Mouse (Mus musculus): ENCODE data around the gene Fezf2.

Gene Fezf2

DNA sequence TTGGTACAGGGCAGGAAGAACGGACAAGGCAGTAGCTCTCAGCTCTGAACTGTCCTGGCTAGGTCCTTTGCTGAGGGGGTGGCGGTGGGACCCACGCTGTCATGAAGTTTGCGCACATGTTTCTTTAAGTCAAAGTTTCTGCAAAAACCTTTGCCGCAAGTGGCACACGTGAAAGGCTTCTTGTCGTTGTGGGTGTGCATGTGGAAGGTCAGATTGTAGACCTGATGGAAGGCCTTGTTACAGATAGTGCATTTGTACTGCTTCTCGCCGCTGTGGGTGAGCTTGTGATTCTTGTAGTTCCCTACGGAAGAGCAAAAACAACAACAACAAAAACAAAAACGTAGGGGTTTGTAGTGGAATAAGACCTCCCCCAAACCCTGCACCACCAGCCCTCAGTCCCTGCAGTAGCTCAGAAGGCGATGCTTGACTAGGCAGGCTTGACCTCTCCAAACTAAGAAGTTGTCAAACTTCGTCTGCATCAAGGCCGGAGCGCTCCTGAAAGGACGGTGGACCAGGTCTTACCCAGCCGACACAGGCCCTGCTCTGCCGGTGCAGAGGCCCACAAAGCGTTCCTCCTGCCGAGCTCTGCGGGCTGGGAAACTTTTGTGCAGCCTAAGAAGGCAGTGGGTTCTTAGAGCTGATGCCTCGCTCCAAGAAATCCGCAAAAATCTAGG is 5.4 kb downstream of the Fezf2 start:
- no peak for DNase-seq (ENCODE audit: low spot score)

DNA sequence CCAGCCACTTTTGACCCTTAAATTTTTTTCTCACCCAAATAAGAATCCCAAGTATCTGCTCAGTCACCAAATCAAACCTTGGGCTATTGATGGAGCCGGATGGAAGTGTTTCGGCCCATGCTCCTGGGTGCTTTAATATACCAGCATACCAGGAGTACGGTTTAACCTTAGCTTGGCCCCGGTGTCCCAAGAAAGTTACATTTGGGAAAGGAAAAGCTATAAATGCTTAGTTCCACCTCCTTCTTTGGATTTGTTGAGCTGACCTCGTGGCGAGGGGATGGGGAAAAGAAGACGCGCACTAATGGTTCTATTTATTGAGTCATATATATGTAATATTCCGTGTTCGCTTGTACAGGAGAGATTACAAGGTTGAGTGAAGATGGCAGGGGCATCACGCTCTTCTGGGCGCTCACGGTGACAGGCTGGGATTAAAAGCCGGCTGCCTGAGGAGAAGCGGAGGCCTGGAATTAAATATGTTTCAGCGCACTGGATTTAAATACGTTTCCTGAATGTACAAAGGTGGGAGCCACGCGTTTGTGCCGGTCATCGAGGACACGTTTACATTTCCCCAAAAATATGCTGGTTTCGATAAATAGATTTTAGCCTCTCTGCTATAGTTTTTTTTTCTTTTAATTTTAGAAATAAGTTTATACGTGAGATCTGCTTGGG is 6.1 kb downstream of the Fezf2 start:
- no peak for DNase-seq (ENCODE audit: low spot score)

- no peak for DNase-seq (ENCODE audit: low spot score)
Observed at GRCm38 (mm10) chr14:12341075-12341788, 6.8 kb downstream of the Fezf2 start.

DNA sequence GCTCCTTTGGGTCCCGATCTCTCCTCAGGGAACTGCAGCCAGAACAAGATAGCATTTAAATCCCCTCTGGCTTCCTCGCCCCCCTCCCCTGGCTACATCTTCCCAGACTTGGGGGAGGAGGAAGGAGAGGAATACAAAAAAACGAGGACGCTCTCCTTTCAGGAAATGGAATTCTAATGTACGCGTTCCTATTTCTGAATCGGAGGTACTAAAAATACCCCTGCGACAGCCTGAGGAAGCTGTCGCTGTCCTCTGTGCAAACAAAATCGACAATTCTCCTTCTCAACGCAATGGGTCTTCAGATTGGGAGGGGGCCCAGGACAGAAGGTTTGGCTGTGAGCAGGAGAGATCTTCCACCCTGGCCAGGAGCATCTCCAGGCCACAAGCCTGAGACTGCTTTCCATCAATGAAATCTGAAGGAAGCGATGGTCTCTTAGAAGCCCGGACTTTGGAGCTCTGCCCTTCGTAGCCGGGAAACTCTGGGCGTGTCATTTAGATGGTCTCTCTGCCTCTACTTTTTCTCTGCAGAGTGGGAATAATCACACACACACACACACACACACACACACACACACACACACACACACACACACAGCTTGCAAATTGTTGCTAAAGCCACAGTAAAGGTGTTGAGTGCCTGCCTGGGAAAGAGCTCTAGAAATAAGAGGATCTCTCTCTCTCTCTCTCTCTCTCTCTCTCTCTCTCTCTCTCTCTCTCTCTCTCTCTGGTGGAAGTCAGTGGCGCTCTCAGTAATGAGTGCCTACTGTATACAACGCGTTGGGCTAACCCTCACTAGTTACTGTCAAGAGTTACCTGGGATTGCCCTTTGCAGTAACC is 7.5 kb downstream of the Fezf2 start:
- no peak for DNase-seq (ENCODE audit: low spot score)

GRCm38 (mm10) chr14:12338811-12339565 is 9.0 kb downstream of the Fezf2 start:
- DNase-seq (ENCODE audit: low spot score), result no peak

- DNase-seq (ENCODE audit: low spot score), result no peak
Observed at GRCm38 (mm10) chr14:12337998-12338809, 9.8 kb downstream of the Fezf2 start.

GRCm38 (mm10) chr14:12337421-12337997 is 10.5 kb downstream of the Fezf2 start:
- no peak for DNase-seq (ENCODE audit: low spot score)

DNA sequence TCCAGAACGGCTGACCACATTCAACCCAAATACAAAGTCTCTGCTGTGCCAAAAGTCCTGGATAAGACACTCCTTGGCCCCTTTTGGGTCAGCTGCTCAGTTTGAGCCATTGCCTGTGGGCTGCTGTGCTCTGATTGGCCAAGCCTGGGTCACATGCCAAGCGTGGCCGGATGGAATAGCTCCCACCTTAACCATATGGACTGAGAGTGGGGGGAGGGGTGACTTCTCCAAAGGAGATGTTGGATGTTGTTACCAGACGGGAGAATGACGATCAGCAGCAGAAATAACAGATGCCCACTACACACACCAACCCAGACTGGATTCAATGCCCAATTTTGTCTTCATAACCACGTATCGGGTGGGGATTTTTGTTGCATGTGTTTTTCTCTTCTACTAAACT is 13.1 kb downstream of the Fezf2 start:
- DNase-seq (ENCODE audit: low spot score), result no peak

GRCm38 (mm10) chr14:12333622-12334021 is 14.4 kb downstream of the Fezf2 start:
- DNase-seq (ENCODE audit: low spot score), result no peak

DNA sequence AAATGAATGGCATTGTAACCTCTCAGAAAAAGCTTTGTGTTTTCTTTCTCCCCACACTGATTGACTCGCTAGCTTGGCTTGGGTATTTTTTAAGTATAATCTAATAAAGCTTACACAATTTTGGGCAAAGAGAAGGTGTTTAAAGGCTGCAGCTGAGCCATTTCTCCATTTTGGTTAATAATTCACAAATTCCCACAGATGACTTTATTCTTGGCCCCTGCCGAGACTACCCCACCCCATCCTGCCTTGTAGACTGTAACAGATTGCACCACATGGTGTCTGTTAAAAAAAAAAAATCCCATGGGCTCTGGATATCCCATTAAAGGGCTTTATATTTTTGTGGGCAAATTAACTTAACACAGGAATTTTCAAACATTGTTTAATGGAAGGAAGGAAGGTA is 44.9 kb downstream of the Fezf2 start:
- no peak for DNase-seq (ENCODE audit: low spot score)

- DNase-seq (ENCODE audit: low spot score), result no peak
Observed at GRCm38 (mm10) chr14:12300677-12301076, 47.3 kb downstream of the Fezf2 start.

DNA sequence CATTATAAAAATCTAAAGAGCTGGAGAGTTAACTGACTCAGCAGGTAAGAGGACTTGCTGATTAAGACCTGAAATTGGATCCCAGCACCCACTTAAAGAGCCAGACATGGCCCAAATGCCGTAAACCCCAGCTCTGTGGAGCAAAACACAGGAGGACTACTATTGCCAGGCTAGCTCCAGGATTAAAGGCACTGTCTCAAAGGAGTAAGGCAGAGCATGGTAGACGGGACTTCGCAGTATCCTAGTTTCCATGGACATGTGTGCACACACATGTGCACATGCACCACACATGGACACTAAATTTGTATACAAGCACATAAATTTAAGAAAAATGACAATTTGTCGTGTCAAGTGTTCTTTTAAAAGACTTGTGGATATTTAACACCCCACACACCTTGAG is 47.7 kb downstream of the Fezf2 start:
- DNase-seq (ENCODE audit: low spot score), result no peak

- DNase-seq (ENCODE audit: low spot score), result no peak
Observed at GRCm38 (mm10) chr14:12299654-12300053, 48.3 kb downstream of the Fezf2 start.

DNA sequence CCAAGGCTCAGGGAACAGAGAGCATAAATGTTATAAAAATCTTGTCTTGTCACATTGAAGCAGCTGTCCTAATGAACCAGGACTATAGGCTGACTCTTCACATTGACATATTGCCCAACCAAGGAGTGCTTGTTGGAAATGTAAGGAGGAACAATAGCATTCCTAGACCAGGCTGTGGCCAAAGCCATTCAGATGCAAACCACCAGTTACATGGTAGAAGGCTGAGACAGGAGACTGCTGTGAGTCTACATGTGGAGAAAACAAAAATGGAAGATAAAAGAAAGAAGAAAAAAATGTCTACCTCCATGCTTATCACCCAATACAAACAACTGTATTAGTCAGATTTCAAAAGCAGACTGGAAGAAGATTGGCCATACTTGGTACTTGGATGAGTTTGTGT is 48.8 kb downstream of the Fezf2 start:
- DNase-seq (ENCODE audit: low spot score), result no peak

DNA sequence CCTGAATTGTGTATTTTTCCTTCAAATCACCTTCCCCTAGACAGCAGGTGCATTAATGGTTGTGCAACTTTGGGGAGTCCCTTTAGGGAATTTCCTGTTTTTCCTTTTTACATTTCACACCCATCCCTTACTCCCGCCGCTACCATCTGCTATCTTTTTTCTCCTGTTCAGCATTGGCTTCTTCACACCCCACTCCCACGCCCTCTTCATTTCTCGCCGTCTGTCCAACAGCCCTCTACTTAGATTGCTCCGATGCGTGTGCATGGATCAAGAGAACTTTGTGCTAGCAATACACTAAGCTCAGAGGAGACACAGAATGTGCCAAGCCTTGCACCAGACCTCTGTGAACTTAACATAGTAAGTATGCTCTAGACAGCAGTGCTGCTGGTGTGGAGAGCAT is 51.6 kb downstream of the Fezf2 start:
- no peak for DNase-seq (ENCODE audit: low spot score)

Measured in T-cell, adult 2 months (primary cell).